Mouse (Mus musculus) heart, adult 2 months (tissue): Measurements from ENCODE around the gene Trim34a.

ENCODE experiments used
- CTCF ChIP-seq: fragments of 200-600 bp; IDR thresholded peaks from 2 replicates; pipeline ENCODE4 v1.8.1; 2022; ENCODE audit warnings: antibody characterized with exemption, mild to moderate bottlenecking, moderate library complexity
- EP300 ChIP-seq: fragments of 200-500 bp; IDR thresholded peaks from 2 replicates; pipeline ENCODE4 v1.6.1; 2011; ENCODE audit warnings: low read depth, low read length, control low read depth; ENCODE audit not compliant: insufficient read depth
- POLR2A ChIP-seq: fragments of 200-500 bp; IDR thresholded peaks from 2 replicates; pipeline ENCODE4 v1.6.1; 2011; ENCODE audit warnings: mild to moderate bottlenecking, low read depth, low read length, control low read depth; ENCODE audit not compliant: insufficient read depth

DNA sequence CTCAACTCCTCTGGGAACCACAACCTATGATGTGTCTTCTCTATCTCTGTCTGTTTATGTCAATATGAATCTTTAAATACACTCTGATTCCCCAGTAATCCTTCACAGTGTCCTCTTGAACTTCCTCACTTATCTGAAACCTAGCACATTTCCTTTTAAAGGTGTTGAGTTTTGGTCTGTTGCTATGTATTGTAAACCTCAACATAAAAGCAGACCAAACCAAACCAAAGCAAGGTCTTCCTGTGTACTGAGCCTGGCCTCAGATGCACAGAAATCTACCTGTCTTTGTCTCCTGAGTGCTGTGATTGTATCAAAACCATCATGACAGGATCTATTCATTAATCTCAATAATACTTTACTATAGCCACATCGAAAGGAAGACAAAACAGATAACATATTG lies 46.4 kb downstream of the Trim34a start:
- TF ChIP-seq CTCF, result no peak
- TF ChIP-seq POLR2A, result no peak
- TF ChIP-seq EP300, result no peak
